Comparison of ENCODE assay signal across 8 mouse cellular contexts in the genomic region with DNA sequence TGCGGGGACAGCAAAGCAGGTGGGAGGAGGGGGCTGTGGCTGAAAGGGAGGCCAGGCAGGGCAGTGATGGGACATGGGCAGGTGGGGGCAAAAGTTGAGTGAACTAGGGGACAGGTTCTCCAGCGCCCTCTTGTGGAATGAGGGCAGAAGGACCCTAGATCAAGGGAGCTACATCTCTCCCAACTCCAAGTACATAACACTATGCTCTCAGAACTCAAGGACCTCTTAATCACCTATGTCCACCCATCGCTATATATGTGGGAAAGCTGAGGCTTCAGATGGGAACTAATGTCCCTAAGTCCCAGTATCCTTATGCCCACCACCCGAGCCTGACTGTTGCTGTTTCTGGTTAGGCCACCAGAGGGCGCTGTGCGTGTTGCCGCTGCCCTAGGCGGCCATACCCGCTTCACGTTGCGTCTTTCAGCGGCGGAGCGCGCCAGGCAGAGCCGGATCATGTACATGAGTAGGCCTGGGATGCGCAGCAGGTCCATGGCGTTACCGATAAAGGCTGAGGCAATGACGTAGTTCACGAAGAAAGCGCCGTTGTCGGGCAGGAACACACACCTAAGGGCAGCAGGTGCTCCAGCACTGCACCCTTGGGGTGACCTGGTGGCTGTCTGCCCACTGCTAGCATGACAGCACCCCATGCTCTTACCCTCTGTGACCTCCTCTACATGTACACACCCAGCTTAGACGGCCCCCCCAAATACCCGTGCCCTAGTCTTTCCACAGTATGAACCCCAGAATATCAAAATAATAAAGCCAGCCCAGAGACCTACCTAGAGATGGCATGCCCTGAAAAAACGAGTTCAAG. TPM values are rescaled to one million over a fixed set of nuclear protein-coding genes. Genes with fewer than 3 reads are reported as not detected.
A peak's percentile ranks its signal among the peaks of the same experiment; 100 is the strongest.
DNase-seq lines count a peak whose midpoint lies in the region; ATAC-seq lines count a peak whose summit lies in the region.

No protein-coding gene starts in this region.

- H3K27ac ChIP-seq in midbrain, embryonic 12.5 days (replicated peaks), result no peak overlapping the region

- H3K9ac ChIP-seq in midbrain, embryonic 12.5 days (replicated peaks), result no peak overlapping the region

- no peaks in the 10 kb centered on the region for H3K27me3 ChIP-seq in midbrain, embryonic 12.5 days

- H3K4me2 ChIP-seq in midbrain, embryonic 12.5 days (replicated peaks), result no peak overlapping the region

- 0 out of 2 replicates have a peak, but pooled peaks cover 4% of the 10 kb centered on the region for H3K4me1 ChIP-seq in midbrain, embryonic 12.5 days

- intact Hi-C loops in left cerebral cortex, postnatal 4 days (cut with DNase I), result no loop called here

- no peak overlapping the region for H3K4me3 ChIP-seq in midbrain, embryonic 12.5 days

- 23% methylated on average over 27 of the region's 27 CpGs for WGBS in midbrain, embryonic 12.5 days

- peak; percentile 70 for ATAC-seq in midbrain, embryonic 12.5 days (ENCODE audit: low FRiP score, low read depth)

- no peaks in the 10 kb centered on the region for H3K9me3 ChIP-seq in midbrain, embryonic 12.5 days

- H3K36me3 ChIP-seq in midbrain, embryonic 12.5 days, result peaks cover 71% of the 10 kb centered on the region

- peak; percentile 79 to 92 for DNase-seq in adrenal gland, adult (ENCODE audit: inconsistent age in 2 of 2, low spot score in 1 of 2)
- DNase-seq in adrenal gland, adult 8-10 months, result no peak
- peak; percentile 82 for DNase-seq in embryo, embryonic 10.5 days (ENCODE audit: low spot score)
- DNase-seq in heart, adult 11 months, result peak; percentile 94
- DNase-seq in kidney, adult 11 months, result peak; percentile 57
- peak; percentile 86 for DNase-seq in left cerebral cortex, postnatal 4 days
- peak; percentile 31 to 69 for DNase-seq in spleen, adult 18-20 months

RNA-seq across cellular contexts. Expression of gene Capn11, which starts 4.2 kb away (rescaled TPM):
- under 1 TPM in 1 of 4 experiments, not detected in 3; 0.89 TPM for total RNA-seq in adrenal gland, adult 8-10 months (2022)
- total RNA-seq in left cerebral cortex, postnatal 4 days (2021), result 1 to 10 TPM in 1 of 2 experiments, under 1 TPM in 1; 0.14 to 3.6 TPM
- 1.2 and 1.4 TPM in 2 replicates for polyA plus RNA-seq in midbrain, embryonic 12.5 days (2016; fragmentation: Nextera tagmentation; extraction: Ambion mirVana)

RNA-seq across cellular contexts. Expression of gene Mrpl14, which starts 22.8 kb away (rescaled TPM):
- 100 to 1,000 TPM; 109 to 120 (median 112) TPM for total RNA-seq in adrenal gland, adult 8-10 months (2022)
- total RNA-seq in left cerebral cortex, postnatal 4 days (2021), result 10 to 100 TPM; 49.2 to 55.7 TPM
- 105 and 110 TPM in 2 replicates for polyA plus RNA-seq in midbrain, embryonic 12.5 days (2016; fragmentation: Nextera tagmentation; extraction: Ambion mirVana)

RNA-seq across cellular contexts. Expression of gene Tmem63b, which starts 23.4 kb away (rescaled TPM):
- total RNA-seq in adrenal gland, adult 8-10 months (2022), result 10 to 100 TPM; 38.2 to 75.2 (median 53.9) TPM
- 100 to 1,000 TPM; 272 to 284 TPM for total RNA-seq in left cerebral cortex, postnatal 4 days (2021)
- polyA plus RNA-seq in midbrain, embryonic 12.5 days (2016; fragmentation: Nextera tagmentation; extraction: Ambion mirVana), result 97.9 and 107 TPM in 2 replicates
